Mouse (Mus musculus): Measurements from ENCODE around the gene Cyp2b23.
"Not testable (repeated sequence)": the region's sequence is repeated elsewhere in the genome, so short reads cannot be mapped to it uniquely, and the experiment has no call there.

Gene Cyp2b23

DNA sequence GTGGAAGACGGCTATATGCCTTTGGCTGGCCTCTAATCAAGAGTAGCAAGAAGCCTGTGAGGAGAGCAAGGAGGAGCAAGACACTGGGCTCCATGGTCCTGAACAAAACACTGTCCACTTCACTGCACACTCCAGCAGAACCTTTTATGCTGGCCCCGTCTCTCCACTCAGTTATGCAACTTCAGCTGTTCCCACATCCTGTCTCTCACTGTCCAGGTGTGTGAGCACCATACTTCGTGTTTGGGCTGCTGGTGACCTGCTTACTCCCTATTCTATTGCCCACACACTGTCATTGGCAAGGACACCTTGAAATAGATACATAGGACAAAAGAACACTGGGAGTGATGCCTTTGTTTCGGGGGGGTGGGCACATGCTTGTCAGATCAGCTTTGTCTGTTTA lies at the start of gene Cyp2b23:
Gene Cyp2b23 (minus strand): TSS at position 101 of the 400 bp plus-strand sequence.
- no peak for TF ChIP-seq GATA4 (IDR thresholded peaks at IDR 0.05; ENCODE audit: insufficient replicate concordance, low read length)

GRCm38 (mm10) chr7:26711061-26711460 lies 24.8 kb upstream of the Cyp2b23 start:
- TF ChIP-seq GATA4 (IDR thresholded peaks at IDR 0.05; ENCODE audit: insufficient replicate concordance, low read length) = no peak

- no peak for TF ChIP-seq GATA4 (IDR thresholded peaks at IDR 0.05; ENCODE audit: insufficient replicate concordance, low read length)
These were observed 20.8 kb upstream of the Cyp2b23 start for GRCm38 (mm10) chr7:26707061-26707460.

GRCm38 (mm10) chr7:26700151-26700550 lies 13.9 kb upstream of the Cyp2b23 start:
- TF ChIP-seq GATA4 (IDR thresholded peaks at IDR 0.05; ENCODE audit: insufficient replicate concordance, low read length) = no peak

- TF ChIP-seq GATA4 (IDR thresholded peaks at IDR 0.05; ENCODE audit: insufficient replicate concordance, low read length) = no peak
These were observed 524 bp downstream of the Cyp2b23 start for GRCm38 (mm10) chr7:26685713-26686112.

DNA sequence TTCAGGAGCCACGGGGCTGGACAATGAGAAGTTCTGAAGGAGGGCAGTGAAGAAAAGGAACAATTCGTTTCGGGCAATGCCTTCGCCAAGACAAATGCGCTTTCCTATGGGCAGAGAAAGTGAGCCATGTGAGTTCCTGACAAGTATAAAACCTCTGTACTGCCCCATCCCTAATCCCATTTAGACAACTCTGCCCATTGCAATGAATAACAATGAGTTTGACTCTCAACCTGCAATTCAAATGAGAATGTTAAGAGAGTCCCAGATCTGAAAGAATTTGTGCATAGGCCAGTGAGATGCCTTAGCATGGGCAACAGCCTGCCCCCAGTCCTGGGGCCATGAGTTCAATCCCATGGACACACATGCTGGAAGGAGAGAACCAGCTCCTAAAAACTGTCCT lies 20.2 kb downstream of the Cyp2b23 start:
- no peak for TF ChIP-seq GATA4 (IDR thresholded peaks at IDR 0.05; ENCODE audit: insufficient replicate concordance, low read length)

DNA sequence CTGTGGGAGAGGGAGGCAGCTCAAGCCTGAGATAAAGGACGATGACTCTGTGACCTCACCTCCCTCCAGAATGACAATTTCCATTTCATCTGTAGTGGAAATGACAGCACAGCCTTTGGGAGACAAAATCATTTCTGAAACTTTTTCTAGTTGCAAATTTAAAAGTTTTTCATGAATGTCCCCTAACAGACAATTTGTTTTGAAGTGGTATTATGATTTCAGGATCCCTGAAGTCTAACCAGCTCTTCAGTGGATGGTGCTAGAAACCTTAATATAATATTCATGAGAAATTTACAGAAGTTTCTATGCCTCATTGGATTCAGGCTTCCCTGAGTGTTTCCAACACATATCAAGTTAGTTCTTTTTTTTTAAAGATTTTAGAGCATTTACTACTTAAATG lies 67.9 kb downstream of the Cyp2b23 start, which contains the start of gene Vmn1r185:
Gene Vmn1r185 (minus strand): TSS at position 101 of the 400 bp plus-strand sequence.
- not testable (repeated sequence) for TF ChIP-seq GATA4 (IDR thresholded peaks at IDR 0.05; ENCODE audit: insufficient replicate concordance, low read length)
